In the genomic region with DNA sequence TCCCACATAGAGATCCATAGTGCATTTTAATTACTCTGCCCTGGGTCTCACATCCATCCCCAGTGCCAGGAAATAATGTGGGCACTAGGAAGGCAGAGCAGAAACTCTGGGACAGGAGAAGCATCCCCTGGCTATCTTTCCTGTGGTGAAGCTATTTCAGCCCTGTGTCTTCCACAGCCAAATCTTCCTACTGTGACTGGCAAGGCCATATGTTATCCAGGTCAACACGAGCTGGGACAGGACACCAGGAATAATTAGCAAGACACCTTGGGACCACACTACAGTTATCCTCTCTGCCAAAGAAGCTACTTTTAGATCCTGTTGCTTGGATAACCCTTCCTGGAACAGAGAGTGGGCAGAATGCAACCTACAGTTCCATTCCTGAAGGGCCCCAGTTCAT, we compare ENCODE assay signal across 20 mouse cellular contexts.
DNase-seq lines count a peak whose midpoint lies in the region; ATAC-seq and TF ChIP-seq lines count a peak whose summit lies in the region.
"Had no signal": no experiment of that assay in that cellular context is flagged by ENCODE, and none has a peak within 500 bp of the region (broad histone marks: within the 10 kb centered on the region; RNA-seq: fewer than 3 reads in every experiment).

No protein-coding gene starts in this region.

- H3K4me3 ChIP-seq in cerebellum, adult 2 months (replicated peaks; ENCODE audit: insufficient read depth, low read depth, low read length): no peak overlapping the region
- H3K4me3 ChIP-seq in midbrain, postnatal 0 days (ENCODE audit: low read depth, low read length): no peak overlapping the region
- H3K4me3 ChIP-seq in midbrain, embryonic 15.5 days: no peak overlapping the region
- H3K4me3 ChIP-seq: embryonic facial prominence, embryonic 13.5 days; embryonic facial prominence, embryonic 15.5 days; erythroblast, embryonic 14.5 days; forebrain, embryonic 10.5 days; forebrain, embryonic 12.5 days; gastrocnemius, adult 2 months had no signal

- TF ChIP-seq CTCF in cerebellum, adult 2 months (IDR thresholded peaks at IDR 0.05; ENCODE audit: borderline replicate concordance, insufficient read depth, low read depth, low read length): no peak
- no peak for TF ChIP-seq CTCF in midbrain, postnatal 0 days (IDR thresholded peaks at IDR 0.05)

- 17% methylated on average over 1 of the region's 1 CpGs for WGBS in cerebellum, adult 2 months
- 89% methylated on average over 1 of the region's 1 CpGs for WGBS in midbrain, postnatal 0 days
- WGBS in midbrain, embryonic 15.5 days: 71% methylated on average over 1 of the region's 1 CpGs

- H3K27ac ChIP-seq in cerebellum, adult 2 months (ENCODE audit: insufficient read depth, low read length): no peak overlapping the region
- no peak overlapping the region for H3K27ac ChIP-seq in midbrain, postnatal 0 days (ENCODE audit: low read depth, low read length)
- no peak overlapping the region for H3K27ac ChIP-seq in midbrain, embryonic 15.5 days
- H3K27ac ChIP-seq: embryonic facial prominence, embryonic 13.5 days; embryonic facial prominence, embryonic 15.5 days; forebrain, embryonic 10.5 days; forebrain, embryonic 12.5 days; gastrocnemius, adult 2 months had no signal

- DNase-seq in cerebellum, adult 2 months: peak; percentile 16 to 71
- peak; percentile 6 to 67 for DNase-seq in cerebellum, postnatal 14 days
- DNase-seq in cerebellum, postnatal 4 days (ENCODE audit: low spot score in 2 of 2): no peak
- DNase-seq in cerebellum, postnatal 36 days: peak; percentile 8 to 38
- no peak for DNase-seq in cerebellum, adult 8-10 months
- peak; percentile 17 for DNase-seq in midbrain, postnatal 0 days (ENCODE audit: low spot score)
- DNase-seq: adrenal gland, adult 2 months; adrenal gland, postnatal 10 days; adrenal gland, postnatal 25 days; embryo, embryonic 11 days; gastrocnemius, adult 2 months had no signal

- no peak for TF ChIP-seq POLR2A in cerebellum, adult 2 months (IDR thresholded peaks at IDR 0.05; ENCODE audit: borderline replicate concordance, insufficient read depth, low read length)

- H3K27me3 ChIP-seq in cerebellum, adult 2 months (ENCODE audit: control insufficient read depth, insufficient read depth, low read length): no peaks in the 10 kb centered on the region
- no peaks in the 10 kb centered on the region for H3K27me3 ChIP-seq in midbrain, postnatal 0 days (ENCODE audit: insufficient read depth, low read length)
- H3K27me3 ChIP-seq in midbrain, embryonic 15.5 days (replicated peaks): no peaks in the 10 kb centered on the region
- H3K27me3 ChIP-seq: embryonic facial prominence, embryonic 13.5 days; embryonic facial prominence, embryonic 15.5 days; forebrain, embryonic 12.5 days had no signal

- no peak overlapping the region for H3K4me2 ChIP-seq in midbrain, postnatal 0 days (ENCODE audit: low read depth, low read length, poor library complexity, severe bottlenecking)
- H3K4me2 ChIP-seq in midbrain, embryonic 15.5 days: no peak overlapping the region
- H3K4me2 ChIP-seq: embryonic facial prominence, embryonic 13.5 days; embryonic facial prominence, embryonic 15.5 days; forebrain, embryonic 12.5 days had no signal

- ATAC-seq in cerebellum, adult (ENCODE audit: insufficient number of reproducible peaks, low FRiP score, low TSS enrichment): no peak
- no peak for ATAC-seq in midbrain, postnatal 0 days (ENCODE audit: low FRiP score)
- no peak for ATAC-seq in midbrain, embryonic 15.5 days (replicated peaks)
- ATAC-seq: forebrain, embryonic 14.5 days; forebrain, embryonic 16.5 days had no signal

- H3K9ac ChIP-seq in midbrain, postnatal 0 days (replicated peaks; ENCODE audit: low read length, poor library complexity, severe bottlenecking): no peak overlapping the region
- H3K9ac ChIP-seq in midbrain, embryonic 15.5 days: no peak overlapping the region
- H3K9ac ChIP-seq: embryonic facial prominence, embryonic 13.5 days; embryonic facial prominence, embryonic 15.5 days; forebrain, embryonic 12.5 days had no signal

- no peaks in the 10 kb centered on the region for H3K9me3 ChIP-seq in midbrain, postnatal 0 days (ENCODE audit: low read length)
- no peaks in the 10 kb centered on the region for H3K9me3 ChIP-seq in midbrain, embryonic 15.5 days
- H3K9me3 ChIP-seq: embryonic facial prominence, embryonic 13.5 days; embryonic facial prominence, embryonic 15.5 days; forebrain, embryonic 10.5 days; forebrain, embryonic 12.5 days had no signal

- H3K4me1 ChIP-seq in cerebellum, adult 2 months (ENCODE audit: control insufficient read depth, insufficient read depth, low read length): peaks cover 5% of the 10 kb centered on the region
- H3K4me1 ChIP-seq in midbrain, postnatal 0 days (ENCODE audit: insufficient read depth, low read length): no peaks in the 10 kb centered on the region
- no peaks in the 10 kb centered on the region for H3K4me1 ChIP-seq in midbrain, embryonic 15.5 days
- H3K4me1 ChIP-seq: embryonic facial prominence, embryonic 13.5 days; embryonic facial prominence, embryonic 15.5 days; forebrain, embryonic 10.5 days; forebrain, embryonic 12.5 days had no signal

- H3K36me3 ChIP-seq in midbrain, postnatal 0 days (ENCODE audit: insufficient read depth, low read length): no peaks in the 10 kb centered on the region
- H3K36me3 ChIP-seq in midbrain, embryonic 15.5 days (replicated peaks): no peaks in the 10 kb centered on the region
- H3K36me3 ChIP-seq: embryonic facial prominence, embryonic 13.5 days; embryonic facial prominence, embryonic 15.5 days; forebrain, embryonic 10.5 days; forebrain, embryonic 12.5 days had no signal

Comparison
In these comparisons a context has a peak if more than half of its experiments do, and no peak if none do; other contexts are left out.
1. DNase-seq: peak in cerebellum, adult 2 months (2 of 2), cerebellum, postnatal 14 days (2 of 2), cerebellum, postnatal 36 days (2 of 2) and midbrain, postnatal 0 days (single experiment); none in cerebellum, postnatal 4 days (0 of 2) and cerebellum, adult 8-10 months (single experiment).